Mouse (Mus musculus) left cerebral cortex, adult 6 months (tissue): ENCODE data around the gene Sec22a. TPM values are rescaled to one million over a fixed set of nuclear protein-coding genes. Genes with fewer than 3 reads are reported as not detected.

Source experiments
- long read RNA-seq, 2 experiments: library from polyadenylated mRNA; unstranded; transcript quantifications; one replicate each; pipeline ENCODE4 v2.0.0; 2019 to 2020
- polyA plus RNA-seq: library from polyadenylated mRNA; unstranded; fragments of <200 nt; fragmentation: Nextera tagmentation; gene quantifications from 2 replicates; pipeline ENCODE4 v1.2.3, GENCODE M21; 2021

Sec22a gene
- polyA plus RNA-seq = 18.2 and 23.9 TPM in 2 replicates
- long read RNA-seq, experiment 1, transcript Sec22a-201 (7 exons, 3,992 nt) = major isoform, 155 of 190 reads
- long read RNA-seq, experiment 1, partial matches to known transcripts = 10 of 190 reads
- long read RNA-seq, experiment 1, other reads (novel, unspliced or antisense) = 24 of 190 reads
- long read RNA-seq, experiment 2, transcript Sec22a-201 (7 exons, 3,992 nt) = major isoform, 26 of 37 reads
- long read RNA-seq, experiment 2, partial matches to known transcripts = 6 of 37 reads
- long read RNA-seq, experiment 2, other reads (novel, unspliced or antisense) = 5 of 37 reads

GRCm38 (mm10) chr16:35363150-35364062, at the start of gene Sec22a:
TSS of gene Sec22a (minus strand) at chr16:35363918.

Other genes with a start within 250 kb of the Sec22a start
- 14.1 and 15.6 TPM in 2 replicates for gene Adcy5, start 209.0 kb downstream of the Sec22a start, polyA plus RNA-seq
- 0.78 and 0.87 TPM in 2 replicates for gene Pdia5, start 127.0 kb upstream of the Sec22a start, polyA plus RNA-seq
- 3.7 and 3.8 TPM in 2 replicates for gene Sema5b, start 177.2 kb upstream of the Sec22a start, polyA plus RNA-seq